Comparison of ENCODE assay signal across 8 mouse cellular contexts in genomic region chrX:95968594-95968965, GRCm38 (mm10). TPM values are rescaled to one million over a fixed set of nuclear protein-coding genes. Genes with fewer than 3 reads are reported as not detected.
A peak's percentile ranks its signal among the peaks of the same experiment; 100 is the strongest.
DNase-seq lines count a peak whose midpoint lies in the region; ATAC-seq and TF ChIP-seq lines count a peak whose summit lies in the region.

No protein-coding gene starts in this region.

- H3K27me3 ChIP-seq in MEL (ENCODE audit: control insufficient read depth in 1 of 2, insufficient read depth in 2 of 2, low read length in 2 of 2): no peaks in the 10 kb centered on the region; a peak in 1 of 4 replicates
- no peaks in the 10 kb centered on the region for H3K27me3 ChIP-seq in lung, embryonic 14.5 days (ENCODE audit: insufficient read depth, low read length)

- TF ChIP-seq RAD21 in MEL (IDR thresholded peaks at IDR 0.05; ENCODE audit: low read depth, low read length): no peak

- peak overlapping the region; percentile 60 for H3K4me2 ChIP-seq in lung, embryonic 14.5 days

- H3K79me2 ChIP-seq in MEL (ENCODE audit: control insufficient read depth, insufficient read depth, low read length, poor library complexity): no peaks in the 10 kb centered on the region; the same call in 1 of the 2 replicates

- peak overlapping the region; percentile 81 for H3K27ac ChIP-seq in MEL (ENCODE audit: control insufficient read depth, low read depth, low read length)
- peak overlapping the region; percentile 65; the same call in 1 of the 2 replicates for H3K27ac ChIP-seq in lung, embryonic 14.5 days (ENCODE audit: low read depth)

- DNase-seq in MEL (ENCODE audit: low read depth, low spot score): peak; percentile 93
- DNase-seq in cerebellum, adult 8-10 months: peak; percentile 73
- peak; percentile 85 for DNase-seq in forelimb bud, embryonic 11.5 days (ENCODE audit: low read depth, low spot score)
- DNase-seq in layer of hippocampus, adult 8-10 months (ENCODE audit: low spot score in 2 of 2): peak; percentile 70 to 84
- peak; percentile 88 for DNase-seq in lung, embryonic 14.5 days
- DNase-seq in ovary, postnatal 10 days (ENCODE audit: low spot score): peak; percentile 6
- peak; percentile 85 for DNase-seq in thymus, postnatal 0 days (ENCODE audit: low spot score)

- WGBS in lung, embryonic 14.5 days: 11% methylated on average over 6 of the region's 6 CpGs

- TF ChIP-seq POLR2A in MEL (IDR thresholded peaks at IDR 0.05; ENCODE audit: control insufficient read depth in 1 of 2, insufficient read depth in 1 of 2, low read depth in 1 of 2, low read length in 2 of 2, poor library complexity in 1 of 2): peak in 1 of 2 experiments; percentile 55; a peak in 3 of 4 replicates

- TF ChIP-seq CTCF in MEL (IDR thresholded peaks at IDR 0.05 in 2 of 3, conservative IDR thresholded peaks at IDR 0.05 in 1 of 3; ENCODE audit: control insufficient read depth in 1 of 3, insufficient read depth in 1 of 3, low read depth in 2 of 3, low read length in 3 of 3, poor library complexity in 1 of 3, severe bottlenecking in 1 of 3): no peak
- no peak for TF ChIP-seq CTCF in lung, embryonic 14.5 days (IDR thresholded peaks at IDR 0.05; ENCODE audit: low read depth)

- H3K36me3 ChIP-seq in MEL (ENCODE audit: control insufficient read depth in 1 of 2, insufficient read depth in 2 of 2, low read length in 2 of 2): no peaks in the 10 kb centered on the region
- no peaks in the 10 kb centered on the region for H3K36me3 ChIP-seq in lung, embryonic 14.5 days (ENCODE audit: insufficient read depth)

- peak overlapping the region; percentile 91 for H3K9ac ChIP-seq in MEL (ENCODE audit: control insufficient read depth, low read depth, low read length, poor library complexity, severe bottlenecking)
- peak overlapping the region; percentile 49 for H3K9ac ChIP-seq in lung, embryonic 14.5 days

- peak; percentile 93 to 95 for ATAC-seq in hematopoietic stem cell, adult 5-6 weeks (replicated peaks in 1 of 2; ENCODE audit: insufficient read depth in 1 of 2, low FRiP score in 2 of 2, low TSS enrichment in 1 of 2, low read depth in 1 of 2, poor library complexity in 2 of 2, severe bottlenecking in 2 of 2)
- peak; percentile 95 for ATAC-seq in lung, embryonic 14.5 days (ENCODE audit: insufficient read depth)

- H3K9me3 ChIP-seq in MEL (replicated peaks; ENCODE audit: insufficient read depth, low read length): no peaks in the 10 kb centered on the region
- no peaks in the 10 kb centered on the region for H3K9me3 ChIP-seq in lung, embryonic 14.5 days (ENCODE audit: low read depth, low read length)

- peak overlapping the region; percentile 60 to 72 for H3K4me3 ChIP-seq in MEL (ENCODE audit: control insufficient read depth in 1 of 2, insufficient read depth in 1 of 2, low read depth in 2 of 2, low read length in 2 of 2)
- peak overlapping the region; percentile 38 for H3K4me3 ChIP-seq in lung, embryonic 14.5 days (ENCODE audit: low read depth, low read length)

- TF ChIP-seq EP300 in MEL (IDR thresholded peaks at IDR 0.05; ENCODE audit: low read depth in 1 of 2, low read length in 2 of 2): no peak

- H3K4me1 ChIP-seq in MEL (ENCODE audit: control insufficient read depth in 1 of 2, insufficient read depth in 2 of 2, low read length in 2 of 2): peaks cover 0 to 14% of the 10 kb centered on the region in 2 experiments; a peak in 2 of 4 replicates
- H3K4me1 ChIP-seq in lung, embryonic 14.5 days (ENCODE audit: insufficient read depth): no peaks in the 10 kb centered on the region

TF ChIP-seq in MEL, 35 proteins besides CTCF, POLR2A, EP300 and RAD21:
- TF ChIP-seq SMC3 (IDR thresholded peaks at IDR 0.05; ENCODE audit: low read depth, low read length) (no peak), E2F4 (IDR thresholded peaks at IDR 0.05; ENCODE audit: borderline replicate concordance, low read depth, low read length) (no peak), NELFE (IDR thresholded peaks at IDR 0.05; ENCODE audit: low read depth, low read length) (peak; percentile 61), MAX (IDR thresholded peaks at IDR 0.05; ENCODE audit: low read length) (peak; percentile 86), TAL1 (IDR thresholded peaks at IDR 0.05; ENCODE audit: low read length) (no peak), ZKSCAN1 (IDR thresholded peaks at IDR 0.05; ENCODE audit: low read depth, low read length) (no peak), GABPA (IDR thresholded peaks at IDR 0.05; ENCODE audit: low read depth, low read length) (no peak), USF2 (IDR thresholded peaks at IDR 0.05; ENCODE audit: borderline replicate concordance in 1 of 2, insufficient read depth in 1 of 2, low read depth in 1 of 2, low read length in 2 of 2) (no peak), JUND (IDR thresholded peaks at IDR 0.05; ENCODE audit: low read depth, low read length) (no peak), MEF2A (IDR thresholded peaks at IDR 0.05; ENCODE audit: extremely low read depth, insufficient replicate concordance, low read depth, low read length, poor library complexity, severe bottlenecking) (no peak), TBP (IDR thresholded peaks at IDR 0.05; ENCODE audit: low read depth, low read length) (peak; percentile 95), KAT2A (conservative IDR thresholded peaks at IDR 0.05; ENCODE audit: low read depth, low read length) (no peak; the same call in 1 of the 2 replicates), MAFK (IDR thresholded peaks at IDR 0.05; ENCODE audit: borderline replicate concordance, low read depth, low read length) (no peak), USF1 (IDR thresholded peaks at IDR 0.05; ENCODE audit: low read depth, low read length) (peak; percentile 85), HCFC1 (IDR thresholded peaks at IDR 0.05; ENCODE audit: low read depth, low read length) (peak; percentile 64), BHLHE40 (IDR thresholded peaks at IDR 0.05; ENCODE audit: borderline replicate concordance, low read depth, low read length) (no peak), ZC3H11A (IDR thresholded peaks at IDR 0.05; ENCODE audit: low read depth, low read length) (no peak), MXI1 (IDR thresholded peaks at IDR 0.05; ENCODE audit: low read depth, low read length) (peak; percentile 92), MYB (IDR thresholded peaks at IDR 0.05; ENCODE audit: low read depth, low read length) (no peak), CHD1 (IDR thresholded peaks at IDR 0.05; ENCODE audit: low read depth, low read length) (no peak), ZNF384 (IDR thresholded peaks at IDR 0.05; ENCODE audit: low read depth, low read length) (no peak), SIN3A (IDR thresholded peaks at IDR 0.05; ENCODE audit: low read length) (no peak), POLR2AphosphoS2 (IDR thresholded peaks at IDR 0.05; ENCODE audit: low read length) (0 out of 2 replicates have a peak, but pooled peaks have one; percentile 38), POLR2AphosphoS5 (IDR thresholded peaks at IDR 0.05; ENCODE audit: borderline replicate concordance, low read depth, low read length) (no peak), TCF12 (IDR thresholded peaks at IDR 0.05; ENCODE audit: low read depth, low read length) (no peak), ETS1 (IDR thresholded peaks at IDR 0.05; ENCODE audit: low read depth, low read length) (no peak), ZMIZ1 (IDR thresholded peaks at IDR 0.05; ENCODE audit: low read depth, low read length) (no peak), NRF1 (IDR thresholded peaks at IDR 0.05; ENCODE audit: insufficient read depth, low read depth, low read length, poor library complexity, severe bottlenecking) (no peak), GATA1 (IDR thresholded peaks at IDR 0.05; ENCODE audit: low read depth, low read length) (no peak), MYC (IDR thresholded peaks at IDR 0.05; ENCODE audit: low read depth, low read length) (peak; percentile 84), RCOR1 (IDR thresholded peaks at IDR 0.05; ENCODE audit: low read depth, low read length) (no peak), CHD2 (IDR thresholded peaks at IDR 0.05; ENCODE audit: low read length) (no peak), MAZ (IDR thresholded peaks at IDR 0.05; ENCODE audit: low read depth, low read length) (no peak), UBTF (IDR thresholded peaks at IDR 0.05; ENCODE audit: borderline replicate concordance, insufficient read depth, low read depth, low read length) (no peak), ELF1 (IDR thresholded peaks at IDR 0.05; ENCODE audit: low read depth, low read length) (no peak)

RNA-seq across cellular contexts. Expression of gene Las1l, which starts 11.8 kb away (rescaled TPM):
- 34.0 and 35.1 TPM in 2 replicates for total RNA-seq in MEL (2012; rRNA removed)
- 10 to 100 TPM in 1 of 2 experiments, not detected in 1; 86.3 TPM for polyA plus RNA-seq in MEL (2012; ENCODE audit: insufficient read depth in 1 of 2, insufficient read length in 2 of 2, low read depth in 1 of 2, low replicate concordance in 2 of 2, missing spikeins in 1 of 2)
- total RNA-seq in hematopoietic stem cell, adult 5-6 weeks (2017): 33.5 and 39.9 TPM in 2 replicates
- 10 to 100 TPM; 55.9 to 64.0 (median 56.6) TPM for total RNA-seq in layer of hippocampus, adult 8-10 months (2022)
- polyA plus RNA-seq in lung, embryonic 14.5 days (2014; fragmentation: Nextera tagmentation; extraction: Ambion mirVana): 36.8 and 43.6 TPM in 2 replicates
- 46.4 and 49.2 TPM in 2 replicates for polyA plus RNA-seq in thymus, postnatal 0 days (2015; fragmentation: Nextera tagmentation; extraction: Ambion mirVana)

Comparison
In these comparisons a context has a peak if more than half of its experiments do, and no peak if none do; other contexts are left out.
1. Peak in every context shown above with its lines: DNase-seq, ATAC-seq, H3K4me3 ChIP-seq and H3K27ac ChIP-seq.
2. DNase-seq: peak in every context shown above with its lines; median percentile 93 in MEL; 88 in lung, embryonic 14.5 days; 85 in forelimb bud, embryonic 11.5 days; 85 in thymus, postnatal 0 days; 77 in layer of hippocampus, adult 8-10 months; 73 in cerebellum, adult 8-10 months; 6 in ovary, postnatal 10 days.